Mouse (Mus musculus): ENCODE data around the gene Gm281. TPM values are rescaled to one million over a fixed set of nuclear protein-coding genes. Genes with fewer than 3 reads are reported as not detected.

The Gm281 gene
- polyA plus RNA-seq, 1 experiment from 2014 or later, result not detected

GRCm38 (mm10) chr14:13933290-13934051, 19.2 kb upstream of the Gm281 start:
- Histone ChIP-seq H3K9me3 (replicated peaks) (0 out of 2 replicates have a peak, but pooled peaks cover 9% of the 10 kb centered on the region), H3K27ac (no peak overlapping the region), H3K9ac (peak overlapping the region; percentile 58), H3K36me3 (no peaks in the 10 kb centered on the region), H3K4me1 (peaks cover 13% of the 10 kb centered on the region; the same call in 1 of the 2 replicates), H3K4me2 (peak overlapping the region; percentile 83), H3K27me3 (replicated peaks) (no peaks in the 10 kb centered on the region), H3K4me3 (peak overlapping the region; percentile 51)
- 25% methylated on average over 31 of the region's 31 CpGs for WGBS (ENCODE audit: insufficient replicate concordance)
- peak; percentile 66 for ATAC-seq

GRCm38 (mm10) chr14:13917630-13918029, 3.4 kb upstream of the Gm281 start:
- Histone ChIP-seq H3K9ac (no peak overlapping the region), H3K4me2 (no peak overlapping the region), H3K4me3 (no peak overlapping the region), H3K36me3 (no peaks in the 10 kb centered on the region), H3K4me1 (no peaks in the 10 kb centered on the region), H3K9me3 (replicated peaks) (no peaks in the 10 kb centered on the region), H3K27me3 (replicated peaks) (no peaks in the 10 kb centered on the region), H3K27ac (no peak overlapping the region)
- 38% methylated on average over 3 of the region's 3 CpGs for WGBS (ENCODE audit: insufficient replicate concordance)
- no peak for ATAC-seq

DNA sequence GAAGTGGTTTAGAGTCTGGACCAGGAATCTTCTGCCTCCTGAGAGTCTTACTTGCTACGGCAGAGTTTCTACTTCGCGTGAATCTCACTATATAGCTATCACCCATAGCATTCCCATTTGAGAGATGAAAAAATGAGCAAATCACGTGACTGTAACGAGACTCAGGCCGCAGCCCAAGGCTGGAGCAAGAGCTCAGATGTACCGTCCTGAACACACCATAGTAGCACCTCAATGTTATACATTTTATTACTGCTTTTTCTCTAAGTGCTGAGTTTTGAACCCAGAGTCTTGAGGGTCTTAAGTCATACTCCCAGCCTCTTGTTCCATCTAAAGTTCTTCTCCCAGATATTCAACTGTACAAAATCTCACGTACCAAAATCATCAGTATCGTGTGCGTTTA, 2.9 kb upstream of the Gm281 start:
- Histone ChIP-seq H3K9me3 (replicated peaks) (no peaks in the 10 kb centered on the region), H3K4me3 (no peak overlapping the region), H3K27me3 (replicated peaks) (no peaks in the 10 kb centered on the region), H3K36me3 (no peaks in the 10 kb centered on the region), H3K27ac (no peak overlapping the region), H3K9ac (no peak overlapping the region), H3K4me1 (no peaks in the 10 kb centered on the region), H3K4me2 (no peak overlapping the region)
- WGBS (ENCODE audit: insufficient replicate concordance), result 71% methylated on average over 10 of the region's 10 CpGs
- no peak for ATAC-seq

DNA sequence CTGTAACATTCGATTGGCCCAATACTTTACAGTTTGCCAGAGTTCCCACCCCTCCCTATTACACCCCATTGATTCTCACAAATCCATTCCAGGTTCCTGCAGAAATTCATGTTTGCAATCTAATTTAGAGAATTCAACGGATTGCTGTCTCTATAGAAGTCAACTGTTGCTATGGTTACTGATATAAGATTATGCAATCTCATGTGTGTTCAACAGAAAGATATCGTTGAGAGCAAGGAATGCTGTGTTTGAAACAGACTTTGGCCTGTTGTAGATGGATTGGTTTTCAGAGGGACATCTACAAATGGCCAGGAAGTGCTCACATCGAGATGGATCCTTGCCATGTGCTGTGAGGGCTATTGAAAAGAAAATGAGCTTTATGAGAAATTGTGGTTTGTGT, 929 bp upstream of the Gm281 start:
- H3K27ac ChIP-seq, result no peak overlapping the region
- H3K4me3 ChIP-seq, result no peak overlapping the region
- no peaks in the 10 kb centered on the region for H3K36me3 ChIP-seq
- whole genome bisulfite sequencing (ENCODE audit: insufficient replicate concordance), result 58% methylated on average over 4 of the region's 4 CpGs
- no peaks in the 10 kb centered on the region for H3K27me3 ChIP-seq (replicated peaks)
- ATAC-seq, result no peak
- no peaks in the 10 kb centered on the region for H3K9me3 ChIP-seq (replicated peaks)
- no peak overlapping the region for H3K9ac ChIP-seq
- no peak overlapping the region for H3K4me2 ChIP-seq
- H3K4me1 ChIP-seq, result no peaks in the 10 kb centered on the region

DNA sequence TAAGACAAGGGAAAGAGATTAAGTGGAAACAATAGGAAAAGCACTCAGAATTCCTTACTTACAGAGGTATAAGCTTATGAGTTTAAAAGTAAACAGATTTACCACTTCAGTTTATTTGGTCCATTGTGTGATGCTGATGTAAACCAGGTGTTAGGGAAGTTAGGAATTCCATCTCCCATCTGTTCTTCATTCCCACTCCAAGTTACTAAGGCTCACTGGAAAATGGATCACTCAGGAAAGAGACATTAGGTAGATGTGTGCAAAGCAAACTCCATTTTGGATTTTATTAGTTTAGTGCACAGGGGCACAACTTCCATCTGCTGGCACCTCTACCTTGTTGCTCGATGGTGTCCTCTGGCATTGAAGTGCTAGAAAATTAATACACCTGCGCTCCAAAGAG, 4.1 kb downstream of the Gm281 start:
- Histone ChIP-seq H3K27ac (no peak overlapping the region), H3K36me3 (no peaks in the 10 kb centered on the region), H3K9me3 (replicated peaks) (no peaks in the 10 kb centered on the region), H3K4me1 (no peaks in the 10 kb centered on the region), H3K27me3 (replicated peaks) (no peaks in the 10 kb centered on the region), H3K4me2 (no peak overlapping the region), H3K4me3 (no peak overlapping the region), H3K9ac (no peak overlapping the region)
- WGBS (ENCODE audit: insufficient replicate concordance), result 72% methylated on average over 2 of the region's 2 CpGs
- ATAC-seq, result no peak

DNA sequence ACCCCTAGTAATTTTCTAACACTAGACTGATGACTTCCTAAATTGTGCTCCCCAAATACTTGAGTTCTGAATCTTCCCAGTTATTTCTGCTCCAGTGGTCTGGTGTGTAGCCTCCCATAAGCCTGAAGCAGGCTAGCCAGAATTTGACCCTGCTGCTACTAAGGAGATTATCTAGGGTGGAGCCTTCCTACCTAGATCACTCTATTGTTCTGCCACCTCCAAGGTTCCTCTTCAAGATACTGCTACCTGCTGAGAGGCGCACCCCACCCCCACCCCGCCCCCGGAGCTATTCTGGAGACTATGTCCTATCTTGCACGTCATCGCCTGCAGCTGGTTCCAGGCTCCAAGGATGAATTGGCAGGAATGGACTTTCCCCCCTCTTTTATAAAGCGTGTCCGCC, 7.1 kb downstream of the Gm281 start:
- Histone ChIP-seq H3K4me2 (no peak overlapping the region), H3K9ac (no peak overlapping the region), H3K27me3 (replicated peaks) (no peaks in the 10 kb centered on the region), H3K27ac (no peak overlapping the region), H3K36me3 (no peaks in the 10 kb centered on the region), H3K4me3 (no peak overlapping the region), H3K9me3 (replicated peaks) (no peaks in the 10 kb centered on the region), H3K4me1 (no peaks in the 10 kb centered on the region)
- ATAC-seq, result no peak
- 66% methylated on average over 7 of the region's 7 CpGs for WGBS (ENCODE audit: insufficient replicate concordance)

GRCm38 (mm10) chr14:13906461-13906860, 7.8 kb downstream of the Gm281 start:
- 60% methylated on average over 1 of the region's 1 CpGs for WGBS (ENCODE audit: insufficient replicate concordance)
- H3K27ac ChIP-seq, result no peak overlapping the region
- H3K27me3 ChIP-seq (replicated peaks), result no peaks in the 10 kb centered on the region
- H3K36me3 ChIP-seq, result no peaks in the 10 kb centered on the region
- no peak overlapping the region for H3K9ac ChIP-seq
- H3K9me3 ChIP-seq (replicated peaks), result no peaks in the 10 kb centered on the region
- H3K4me2 ChIP-seq, result no peak overlapping the region
- no peak for ATAC-seq
- no peak overlapping the region for H3K4me3 ChIP-seq
- no peaks in the 10 kb centered on the region for H3K4me1 ChIP-seq

- Histone ChIP-seq H3K9me3 (replicated peaks) (no peaks in the 10 kb centered on the region), H3K27me3 (replicated peaks) (peaks cover 3% of the 10 kb centered on the region; the same call in 1 of the 2 replicates), H3K27ac (no peak overlapping the region), H3K4me1 (no peaks in the 10 kb centered on the region), H3K9ac (peak overlapping the region; percentile 35; the same call in 1 of the 2 replicates), H3K36me3 (no peaks in the 10 kb centered on the region), H3K4me3 (peak overlapping the region; percentile 47), H3K4me2 (peak overlapping the region; percentile 73)
- 1% methylated on average over 22 of the region's 22 CpGs for WGBS (ENCODE audit: insufficient replicate concordance)
- ATAC-seq, result no peak
These were observed 12.6 kb downstream of the Gm281 start for GRCm38 (mm10) chr14:13901611-13902067.

- Histone ChIP-seq H3K9me3 (replicated peaks) (no peaks in the 10 kb centered on the region), H3K4me1 (no peaks in the 10 kb centered on the region), H3K36me3 (no peaks in the 10 kb centered on the region), H3K9ac (no peak overlapping the region), H3K4me3 (no peak overlapping the region), H3K27ac (no peak overlapping the region), H3K4me2 (no peak overlapping the region), H3K27me3 (replicated peaks) (no peaks in the 10 kb centered on the region)
- no peak for ATAC-seq
These were observed 19.1 kb downstream of the Gm281 start for GRCm38 (mm10) chr14:13895198-13895597.

GRCm38 (mm10) chr14:13893748-13894147, 20.5 kb downstream of the Gm281 start:
- no peaks in the 10 kb centered on the region for H3K36me3 ChIP-seq
- no peak for ATAC-seq
- WGBS (ENCODE audit: insufficient replicate concordance), result 54% methylated on average over 3 of the region's 3 CpGs
- H3K27ac ChIP-seq, result no peak overlapping the region
- H3K9me3 ChIP-seq (replicated peaks), result no peaks in the 10 kb centered on the region
- no peaks in the 10 kb centered on the region for H3K4me1 ChIP-seq
- no peak overlapping the region for H3K4me2 ChIP-seq
- no peaks in the 10 kb centered on the region for H3K27me3 ChIP-seq (replicated peaks)
- no peak overlapping the region for H3K4me3 ChIP-seq
- no peak overlapping the region for H3K9ac ChIP-seq

DNA sequence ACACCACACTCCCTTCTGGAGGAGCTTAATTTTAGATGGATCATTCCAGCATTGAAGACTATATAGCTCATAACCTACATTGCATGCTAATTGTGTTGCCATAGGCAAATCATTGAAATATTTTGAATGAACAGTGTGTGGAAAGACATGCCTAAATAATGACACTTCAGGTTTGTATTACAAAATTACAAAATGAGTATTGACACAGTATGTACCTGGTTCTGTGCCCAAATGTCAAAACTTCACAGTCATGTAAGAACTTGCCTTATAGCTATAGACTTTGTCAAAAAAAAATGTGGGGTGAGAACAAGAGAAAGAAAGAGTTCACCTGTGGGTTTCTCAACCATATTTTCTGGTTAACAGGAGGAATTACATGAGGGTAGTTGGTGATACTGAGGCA, 52.9 kb downstream of the Gm281 start:
- no peak for ATAC-seq

DNA sequence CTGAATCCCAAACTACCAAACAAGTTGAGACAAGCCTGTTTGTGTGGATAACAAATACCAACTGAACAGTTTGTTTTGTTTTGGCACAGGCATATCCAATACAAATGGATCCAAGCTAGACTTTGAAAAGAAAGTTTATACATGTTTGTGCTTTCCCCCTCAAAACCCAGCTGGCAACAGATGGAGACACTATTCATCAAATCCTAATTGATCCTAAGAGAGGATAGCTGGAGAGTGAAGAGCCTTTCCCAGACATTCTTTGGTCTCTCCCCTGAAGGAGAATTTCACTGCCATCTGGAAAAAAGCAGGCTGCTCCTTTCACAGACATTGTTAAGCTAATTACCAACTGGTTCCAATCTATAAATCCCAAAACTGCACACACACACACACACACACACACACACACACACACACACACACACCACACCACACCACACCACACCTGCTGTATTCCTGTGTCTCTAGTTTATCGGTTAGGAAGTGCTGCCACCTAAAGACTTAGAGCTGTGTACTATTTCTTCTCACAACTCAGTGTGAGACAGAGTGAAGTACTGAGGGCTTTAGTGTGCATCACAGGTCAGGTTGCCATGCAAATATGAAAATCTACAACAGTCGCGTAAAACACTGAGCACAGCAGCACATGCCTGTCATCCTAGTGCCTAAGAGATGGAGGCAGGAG, 101.3 kb downstream of the Gm281 start:
- Histone ChIP-seq H3K4me2 (no peak overlapping the region), H3K27me3 (replicated peaks) (no peaks in the 10 kb centered on the region), H3K9me3 (replicated peaks) (no peaks in the 10 kb centered on the region), H3K9ac (no peak overlapping the region), H3K36me3 (no peaks in the 10 kb centered on the region), H3K27ac (no peak overlapping the region), H3K4me3 (no peak overlapping the region), H3K4me1 (no peaks in the 10 kb centered on the region)
- no peak for ATAC-seq
- WGBS (ENCODE audit: insufficient replicate concordance), result 84% methylated on average over 3 of the region's 3 CpGs

More for the DNA sequence above, 52.9 kb downstream of the Gm281 start:
- Histone ChIP-seq H3K9ac (no peak overlapping the region), H3K4me3 (no peak overlapping the region), H3K4me2 (no peak overlapping the region), H3K27ac (no peak overlapping the region), H3K36me3 (no peaks in the 10 kb centered on the region), H3K27me3 (replicated peaks) (no peaks in the 10 kb centered on the region), H3K4me1 (no peaks in the 10 kb centered on the region), H3K9me3 (replicated peaks) (no peaks in the 10 kb centered on the region)

All from liver, embryonic 12.5 days (tissue).